Mouse (Mus musculus) retina, postnatal 7 days (tissue): ENCODE results near the gene Fth1.
"Not testable (repeated sequence)": the region's sequence is repeated elsewhere in the genome, so short reads cannot be mapped to it uniquely, and the experiment has no call there.

Experiments
- DNase-seq: peaks from one replicate; pipeline ENCODE4 v3.0.0-alpha.2; 2012; ENCODE audit warnings: low read depth, low spot score

The Fth1 gene

DNA sequence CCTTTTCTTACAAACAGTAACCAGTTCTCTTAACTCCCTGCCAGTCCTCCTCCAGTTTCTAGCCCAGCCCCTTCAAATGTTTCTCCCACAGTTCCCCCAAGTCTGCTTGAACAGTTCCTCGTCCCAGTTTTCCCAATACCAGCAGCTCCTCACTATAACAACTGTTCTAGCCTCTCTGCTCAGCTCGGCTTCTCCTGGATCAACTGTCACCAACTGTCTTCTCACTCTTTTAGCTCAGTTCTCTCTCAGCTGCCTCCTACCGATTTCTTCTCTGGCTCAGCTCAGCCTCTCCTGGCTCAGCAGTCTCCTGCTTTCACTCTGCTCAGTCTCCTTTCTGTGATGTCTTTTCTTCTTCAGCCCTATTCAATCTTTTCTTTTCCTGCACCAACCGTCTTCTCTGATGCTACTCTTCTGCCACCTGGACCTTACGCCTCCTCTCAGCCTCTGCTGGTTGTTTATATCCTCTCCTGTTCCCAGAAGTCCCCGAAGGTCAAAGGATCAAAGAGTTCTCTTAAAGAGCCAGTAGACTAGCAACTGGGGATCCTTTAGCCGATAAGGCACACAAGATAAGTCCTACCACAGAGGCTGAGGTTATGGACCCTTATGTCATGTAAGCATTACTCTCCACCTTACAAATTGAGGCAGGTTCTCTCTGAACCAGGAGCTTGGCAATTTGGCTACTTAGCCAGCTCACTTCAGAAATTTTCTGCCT lies 16.0 kb upstream of the Fth1 start:
- DNase-seq, result no peak

DNA sequence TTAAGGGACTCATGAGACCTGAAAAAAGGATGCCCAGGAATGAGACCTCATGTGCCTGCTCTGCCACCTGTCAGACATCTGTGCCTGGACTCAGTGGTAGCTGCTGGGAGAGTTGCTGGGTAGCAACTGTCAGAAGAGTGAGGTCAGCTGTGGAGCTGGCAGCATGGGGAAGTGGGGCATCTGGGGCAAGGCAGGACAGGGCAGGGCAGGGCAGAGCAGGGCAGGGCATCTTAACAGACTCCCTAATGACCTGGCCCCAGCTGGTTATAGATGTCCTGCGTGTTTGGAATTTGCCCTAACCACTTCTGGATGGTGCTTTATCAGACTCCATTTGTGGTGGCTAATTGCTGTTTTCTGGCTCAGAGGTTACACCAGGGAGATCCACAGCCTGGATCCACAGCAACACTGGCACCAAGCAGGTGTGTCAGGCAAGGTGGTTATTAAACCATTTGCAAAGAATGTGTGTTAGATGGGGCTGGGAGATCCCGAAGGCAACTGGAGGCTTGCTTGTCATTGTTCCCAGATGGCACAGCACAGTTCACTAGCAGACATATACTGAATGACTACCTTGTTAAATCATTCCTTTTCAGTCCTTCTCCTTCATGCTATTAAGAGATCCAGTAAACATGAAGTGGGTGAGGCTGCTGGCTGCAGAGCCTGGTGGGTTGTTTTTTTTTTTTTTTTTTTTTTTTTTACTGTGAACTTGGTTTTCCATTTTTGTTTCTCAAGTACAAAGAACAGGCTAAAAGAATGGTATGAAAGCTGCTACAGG lies 14.1 kb upstream of the Fth1 start:
- no peak for DNase-seq

DNA sequence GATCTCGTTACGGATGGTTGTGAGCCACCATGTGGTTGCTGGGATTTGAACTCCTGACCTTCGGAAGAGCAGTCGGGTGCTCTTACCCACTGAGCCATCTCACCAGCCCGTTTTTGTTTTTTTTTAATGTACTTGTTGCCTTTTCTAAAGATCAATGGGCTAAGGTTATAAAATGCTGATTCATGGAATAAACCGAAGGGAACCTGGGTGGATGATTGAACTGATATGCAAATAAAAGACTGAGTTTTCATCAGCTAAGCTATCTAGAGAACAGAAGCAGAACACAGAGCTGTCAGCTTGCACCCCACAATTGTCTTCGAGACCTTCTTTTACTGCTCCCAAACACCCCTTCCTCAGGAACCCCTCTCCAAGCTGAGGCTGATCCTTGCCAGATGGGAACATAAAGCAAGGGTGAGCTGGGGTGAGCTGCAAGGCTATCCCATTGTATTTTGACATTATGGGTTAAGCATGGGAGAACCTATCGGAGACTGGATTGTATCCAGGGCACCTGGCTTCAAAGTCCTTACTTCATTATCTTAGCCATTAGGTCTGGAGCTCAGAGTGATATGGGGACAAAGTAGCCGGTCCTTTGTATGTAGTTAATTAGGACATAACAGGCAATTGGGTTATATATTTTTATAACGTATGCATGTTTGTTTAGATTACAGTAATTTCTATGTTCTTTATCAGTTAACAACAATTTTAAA lies 12.2 kb upstream of the Fth1 start:
- DNase-seq, result no peak

DNA sequence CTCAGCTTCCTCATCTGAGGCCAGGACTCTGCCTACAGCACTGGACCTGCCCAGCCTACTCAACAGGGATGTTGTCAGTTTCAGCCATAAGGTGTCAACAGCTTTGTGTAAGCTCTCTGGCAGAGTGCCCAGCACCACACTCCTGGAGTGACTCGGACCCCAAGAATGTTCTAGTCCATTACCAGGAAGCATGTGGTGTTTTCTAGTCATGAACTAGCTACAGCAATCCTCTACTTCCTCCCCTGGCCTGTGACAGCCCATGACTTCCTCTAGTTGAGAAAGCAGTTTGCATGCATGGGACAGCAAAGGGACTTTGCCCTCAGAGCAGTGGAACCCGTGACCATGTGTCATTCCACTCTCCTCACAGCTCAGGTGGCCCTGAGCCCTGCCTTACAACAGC lies 5.5 kb upstream of the Fth1 start:
- DNase-seq, result not testable (repeated sequence)

GRCm38 (mm10) chr19:9977085-9977484 lies 3.3 kb upstream of the Fth1 start:
- no peak for DNase-seq

DNA sequence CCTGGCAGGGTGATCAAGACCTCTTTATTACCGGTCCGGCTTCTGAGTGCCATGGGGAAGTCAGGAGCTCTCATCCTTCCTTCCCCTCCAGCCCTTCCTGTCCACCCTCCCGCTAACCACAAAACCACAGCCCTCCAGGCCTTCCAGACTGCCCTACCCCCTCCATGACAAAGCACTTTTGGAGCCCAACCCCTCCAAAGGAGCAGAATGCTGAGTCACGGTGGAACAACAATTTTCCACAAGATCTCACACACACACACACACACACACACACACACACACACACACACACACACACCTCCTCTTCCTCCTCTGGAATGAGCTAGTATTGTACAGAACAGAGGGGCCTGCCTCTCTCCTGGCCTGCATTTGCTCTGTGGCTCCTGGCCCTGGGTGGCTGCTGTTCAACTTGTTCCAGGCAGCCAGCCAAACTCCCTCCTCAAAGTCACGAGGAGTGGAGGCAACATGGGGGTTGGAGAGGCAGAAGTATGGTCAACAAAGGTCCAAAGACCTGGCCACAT lies 1.9 kb upstream of the Fth1 start:
- DNase-seq, result no peak

DNA sequence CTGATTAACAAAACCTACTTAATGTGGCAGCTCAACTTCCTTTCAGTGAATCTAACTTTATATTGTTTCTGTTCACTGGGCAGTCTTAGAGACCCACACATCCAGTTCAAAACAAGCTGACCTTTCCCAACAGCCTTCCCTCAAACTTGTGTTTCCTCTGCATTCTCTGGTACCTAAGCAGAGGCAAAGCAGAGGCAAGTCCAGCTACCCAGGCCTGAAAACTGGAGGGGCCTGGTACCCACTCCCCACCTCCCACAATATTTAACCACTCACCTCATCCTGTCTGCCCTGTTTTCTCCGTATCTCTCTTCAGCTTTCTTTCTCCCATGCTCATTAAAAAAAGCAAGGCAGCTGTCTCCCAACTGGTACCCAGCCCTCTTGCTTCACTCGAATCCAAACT lies 1.2 kb upstream of the Fth1 start:
- DNase-seq, result no peak

- no peak for DNase-seq
These were observed 1.2 kb downstream of the Fth1 start for GRCm38 (mm10) chr19:9981621-9982020.

GRCm38 (mm10) chr19:9982151-9982851 lies 1.9 kb downstream of the Fth1 start:
- DNase-seq, result peak; percentile 97

- DNase-seq, result peak; percentile 52
These were observed 2.6 kb downstream of the Fth1 start for GRCm38 (mm10) chr19:9982852-9983542.

- no peak for DNase-seq
These were observed 4.0 kb downstream of the Fth1 start for GRCm38 (mm10) chr19:9984111-9985055.

- DNase-seq, result no peak
These were observed 4.9 kb downstream of the Fth1 start for GRCm38 (mm10) chr19:9985190-9985899.

DNA sequence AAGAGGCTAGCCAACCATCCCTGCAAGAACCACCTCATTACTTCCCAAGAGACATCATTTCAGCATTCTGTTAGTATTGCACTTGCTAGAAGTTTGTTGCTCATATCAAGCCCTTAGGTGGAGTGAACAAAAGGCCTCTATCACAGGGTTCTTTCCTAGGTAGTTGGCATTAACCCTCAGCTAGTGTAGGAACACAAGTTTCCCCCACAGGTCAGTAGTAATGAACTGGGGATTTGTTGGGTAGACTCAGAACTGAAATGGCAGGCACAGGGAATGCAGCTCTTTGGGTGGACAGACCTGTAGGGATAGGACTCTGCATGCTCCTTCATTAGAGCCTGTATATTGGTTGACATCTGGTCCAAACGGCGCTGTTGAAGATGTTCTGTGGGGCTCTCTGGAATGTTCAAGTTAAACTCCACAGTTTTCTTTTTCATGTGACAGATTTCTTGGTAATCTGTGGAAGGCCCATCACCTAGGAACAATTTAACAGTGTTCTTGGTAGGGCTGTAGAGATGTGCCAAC lies 5.6 kb downstream of the Fth1 start:
- DNase-seq, result no peak

GRCm38 (mm10) chr19:9987192-9987591 lies 6.8 kb downstream of the Fth1 start:
- no peak for DNase-seq

DNA sequence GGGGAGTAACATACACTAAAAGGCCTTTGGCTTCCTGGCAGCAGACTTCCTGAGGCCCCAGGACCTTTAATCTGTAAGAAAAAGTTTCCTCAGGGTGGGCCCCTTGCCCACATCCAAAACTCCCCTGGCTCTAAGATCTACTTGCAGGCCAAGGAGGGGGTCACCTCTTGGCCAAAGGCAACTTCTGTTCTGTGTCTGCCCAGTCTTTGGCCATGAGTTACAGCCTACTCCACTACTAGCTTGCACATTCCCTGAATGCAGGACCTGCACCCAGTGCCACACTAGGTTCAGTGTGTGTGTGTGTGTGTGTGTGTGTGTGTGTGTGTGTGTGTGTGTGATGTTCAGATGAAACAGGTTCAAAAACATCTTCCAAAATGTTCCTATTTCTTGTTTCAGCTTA lies 7.2 kb downstream of the Fth1 start:
- DNase-seq, result no peak

DNA sequence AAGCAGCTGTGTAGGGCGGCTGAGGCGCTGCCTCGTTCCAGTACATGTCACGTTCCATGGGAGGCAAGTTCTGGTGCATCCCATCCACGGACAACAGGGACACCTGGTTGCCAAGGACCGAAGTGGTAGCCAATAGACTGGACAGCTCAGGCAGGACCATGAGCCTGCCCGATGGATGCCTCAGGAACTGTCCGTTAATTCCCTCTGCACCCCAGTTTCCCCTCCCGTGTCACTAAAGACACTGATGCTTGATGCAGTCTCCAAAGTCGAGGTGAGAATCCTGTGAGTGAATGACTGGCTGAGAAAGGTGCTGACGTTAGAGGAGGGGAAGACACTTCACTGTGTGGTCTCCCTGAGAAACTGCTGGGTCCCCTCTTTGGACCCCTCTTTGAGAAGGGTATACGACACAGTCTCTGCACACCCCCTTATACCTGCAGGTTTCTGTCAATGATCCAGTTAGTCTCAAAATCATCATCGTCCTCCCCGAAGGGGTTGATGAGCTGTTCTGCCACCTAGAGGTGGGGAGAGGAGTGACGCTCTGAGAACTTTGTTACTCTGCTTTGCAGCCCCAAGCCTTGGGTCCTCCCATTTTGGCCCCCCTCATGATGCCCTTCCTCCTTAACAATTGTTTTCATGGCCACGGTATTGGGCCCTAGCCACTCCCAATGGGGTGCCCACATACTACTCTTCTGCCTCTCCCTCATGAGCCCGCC lies 8.9 kb downstream of the Fth1 start:
- DNase-seq, result no peak

DNA sequence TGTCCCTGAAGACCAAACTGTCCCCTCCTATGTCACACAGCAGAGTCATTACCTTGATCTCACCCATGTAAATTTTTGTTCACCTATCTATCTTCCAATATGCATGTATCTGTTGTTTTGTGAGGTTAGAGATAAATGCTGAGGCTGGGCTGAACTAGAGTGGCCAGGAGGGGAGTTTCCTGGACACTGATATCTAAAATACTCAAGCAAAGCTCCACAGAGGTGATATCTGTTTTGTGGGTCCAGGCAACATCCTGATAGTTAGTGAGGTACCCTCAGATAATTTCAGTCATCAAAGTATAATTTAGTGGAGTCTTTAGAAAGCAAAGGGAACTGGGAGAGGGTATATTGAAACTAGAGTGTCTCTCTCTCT lies 9.5 kb downstream of the Fth1 start:
- no peak for DNase-seq

DNA sequence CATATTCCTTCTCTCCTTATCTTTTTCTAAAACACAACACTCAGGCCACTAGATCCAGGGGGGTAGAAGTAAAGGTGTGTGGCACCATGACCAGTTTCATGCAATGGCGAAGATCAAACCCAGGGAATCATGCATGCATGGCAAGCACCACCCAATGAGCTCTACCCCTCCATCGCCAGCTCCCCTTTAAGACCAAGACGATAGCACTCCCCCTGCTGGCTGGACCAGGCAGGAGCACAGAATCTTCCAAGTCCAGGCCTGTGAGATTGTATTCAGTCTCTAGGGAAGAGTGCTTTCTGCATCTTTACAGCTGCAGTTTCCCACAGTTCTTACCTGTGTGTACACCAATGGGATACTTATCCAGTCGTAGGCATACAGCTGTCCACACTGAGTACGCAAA lies 10.9 kb downstream of the Fth1 start:
- peak; percentile 73 for DNase-seq
